Mouse (Mus musculus) lung, embryonic 15.5 days (tissue): ENCODE results near the gene Utp15. TPM values are rescaled to one million over a fixed set of nuclear protein-coding genes. Genes with fewer than 3 reads are reported as not detected.

Experiments used
- ATAC-seq: fragments of 200-750 bp; cut with Nextera tagmentation; 2 replicates; pipeline ENCODE4 v1.8.0; 2017; ENCODE audit warnings: moderate number of reproducible peaks, borderline replicate concordance; ENCODE audit not compliant: low FRiP score, low TSS enrichment; ENCODE audit errors: extremely low read depth
- H3K27ac ChIP-seq: fragments of 300-500 bp; sonication (generic); 2 replicates; pipeline ENCODE4 v1.5.1; 2015; ENCODE audit warnings: moderate library complexity, mild to moderate bottlenecking, inconsistent platforms
- H3K27me3 ChIP-seq: fragments of 300-500 bp; sonication (generic); 2 replicates; pipeline ENCODE4 v1.6.1; 2015; ENCODE audit warnings: inconsistent platforms
- H3K36me3 ChIP-seq: fragments of 300-500 bp; sonication (generic); 2 replicates; pipeline ENCODE4 v1.6.1; 2015; ENCODE audit warnings: inconsistent platforms
- H3K4me1 ChIP-seq: fragments of 300-500 bp; sonication (generic); 2 replicates; pipeline ENCODE4 v1.6.1; 2015; ENCODE audit warnings: inconsistent platforms
- H3K4me2 ChIP-seq: fragments of 300-500 bp; sonication (generic); 2 replicates; pipeline ENCODE4 v1.6.1; 2015; ENCODE audit warnings: inconsistent platforms, mild to moderate bottlenecking, moderate library complexity
- H3K4me3 ChIP-seq: fragments of 300-500 bp; sonication (generic); 2 replicates; pipeline ENCODE4 v1.5.1; 2015; ENCODE audit warnings: mild to moderate bottlenecking, inconsistent platforms
- H3K9ac ChIP-seq: fragments of 300-500 bp; sonication (generic); 2 replicates; pipeline ENCODE4 v1.6.1; 2015; ENCODE audit warnings: inconsistent platforms
- H3K9me3 ChIP-seq: fragments of 300-500 bp; sonication (generic); 2 replicates; pipeline ENCODE4 v1.6.1; 2016; ENCODE audit warnings: inconsistent platforms
- WGBS: fragments of 180-500 bp; shearing (Covaris S2); methylation state at CpG from one replicate; pipeline ENCODE4 v1.1.7; 2015; 5-methylcytosine and 5-hydroxymethylcytosine counted together
- polyA plus RNA-seq: library from polyadenylated mRNA; unstranded; fragments of >200 nt; fragmentation: Nextera tagmentation; extraction: Ambion mirVana; gene quantifications from 2 replicates; pipeline ENCODE4 v1.2.1, GENCODE M21; 2015

Gene Utp15
- polyA plus RNA-seq, 1 experiment from 2014 or later, result 33.0 TPM

GRCm38 (mm10) chr13:98205111-98205510 is 57.7 kb downstream of the Utp15 start:
- peak overlapping the region; percentile 95 for H3K4me2 ChIP-seq
- 13% methylated on average over 8 of the region's 8 CpGs for WGBS
- peak overlapping the region; percentile 59 for H3K4me3 ChIP-seq
- peak overlapping the region; percentile 92 for H3K27ac ChIP-seq
- H3K36me3 ChIP-seq, result no peaks in the 10 kb centered on the region
- no peak overlapping the region for H3K9ac ChIP-seq
- no peak for ATAC-seq
- peaks cover 11% of the 10 kb centered on the region for H3K4me1 ChIP-seq
- no peaks in the 10 kb centered on the region for H3K9me3 ChIP-seq
- H3K27me3 ChIP-seq, result peaks cover 24% of the 10 kb centered on the region; the same call in 1 of the 2 replicates

GRCm38 (mm10) chr13:98204371-98204770 is 58.5 kb downstream of the Utp15 start:
- 56% methylated on average over 8 of the region's 8 CpGs for WGBS
- H3K4me3 ChIP-seq, result peak overlapping the region; percentile 59; the same call in 1 of the 2 replicates
- no peak for ATAC-seq
- peak overlapping the region; percentile 92; the same call in 1 of the 2 replicates for H3K27ac ChIP-seq
- no peaks in the 10 kb centered on the region for H3K36me3 ChIP-seq
- peaks cover 24% of the 10 kb centered on the region; the same call in 1 of the 2 replicates for H3K27me3 ChIP-seq
- no peak overlapping the region for H3K9ac ChIP-seq
- peak overlapping the region; percentile 95 for H3K4me2 ChIP-seq
- H3K9me3 ChIP-seq, result no peaks in the 10 kb centered on the region
- H3K4me1 ChIP-seq, result peaks cover 11% of the 10 kb centered on the region

- peaks cover 9% of the 10 kb centered on the region; the same call in 1 of the 2 replicates for H3K27me3 ChIP-seq
- H3K4me1 ChIP-seq, result peaks cover 11% of the 10 kb centered on the region
- 40% methylated on average over 9 of the region's 9 CpGs for WGBS
- no peak for ATAC-seq
- H3K27ac ChIP-seq, result no peak overlapping the region
- H3K9me3 ChIP-seq, result no peaks in the 10 kb centered on the region
- H3K4me3 ChIP-seq, result no peak overlapping the region
- no peak overlapping the region for H3K9ac ChIP-seq
- H3K36me3 ChIP-seq, result no peaks in the 10 kb centered on the region
- no peak overlapping the region for H3K4me2 ChIP-seq
Measured at GRCm38 (mm10) chr13:98201436-98201835, 61.4 kb downstream of the Utp15 start.

Other genes starting within 250 kb of the Utp15 start
- gene Arhgef28, start 56.6 kb downstream of the Utp15 start, polyA plus RNA-seq, result 18.8 and 19.3 TPM in 2 replicates
- 18.0 and 18.8 TPM in 2 replicates for gene Ankra2, start within 50 bp of the Utp15 start, polyA plus RNA-seq
- not detected in 2 replicates for gene Gm21976, start 16.8 kb upstream of the Utp15 start, polyA plus RNA-seq
- 652 and 689 TPM in 2 replicates for gene Btf3, start 54.0 kb upstream of the Utp15 start, polyA plus RNA-seq
- gene Foxd1, start 91.2 kb upstream of the Utp15 start, polyA plus RNA-seq, result 0.04 and 0.06 TPM in 2 replicates
- 1.3 and 1.6 TPM in 2 replicates for gene Gm10320, start 229.0 kb upstream of the Utp15 start, polyA plus RNA-seq